Mouse (Mus musculus) C2C12 (cell line): ENCODE data around the gene Scrn3. TPM values are rescaled to one million over a fixed set of nuclear protein-coding genes. Genes with fewer than 3 reads are reported as not detected.

ENCODE experiments used
- H3K27me3 ChIP-seq: one replicate; pipeline ENCODE4 v1.6.1; 2011; ENCODE audit not compliant: control insufficient read depth, insufficient read depth, insufficient read length
- H3K36me3 ChIP-seq: one replicate; pipeline ENCODE4 v1.6.1; 2011; ENCODE audit not compliant: control insufficient read depth, insufficient read depth
- H3K4me3 ChIP-seq: one replicate; pipeline ENCODE4 v1.5.1; 2011; ENCODE audit warnings: mild to moderate bottlenecking, control low read depth; ENCODE audit not compliant: poor library complexity, insufficient read depth, severe bottlenecking
- H3K79me2 ChIP-seq: one replicate; pipeline ENCODE4 v1.6.1; 2011; ENCODE audit not compliant: control insufficient read depth, insufficient read depth
- H3K79me3 ChIP-seq: one replicate; pipeline ENCODE4 v1.6.1; 2011; ENCODE audit warnings: low read depth, control low read depth
- H3ac ChIP-seq: one replicate; pipeline ENCODE3; 2011; ENCODE audit warnings: low read depth; ENCODE audit not compliant: control insufficient read depth, insufficient read length
- CEBPB ChIP-seq: IDR thresholded peaks from one replicate; pipeline ENCODE4 v1.6.1; 2011; ENCODE audit warnings: low read depth, mild to moderate bottlenecking, control low read depth, moderate library complexity
- CTCF ChIP-seq: IDR thresholded peaks from one replicate; pipeline ENCODE4 v1.5.1; 2011; ENCODE audit not compliant: control insufficient read depth, insufficient read depth, insufficient read length
- FOSL1 ChIP-seq: IDR thresholded peaks from one replicate; pipeline ENCODE4 v1.8.0; 2011; ENCODE audit warnings: mild to moderate bottlenecking, low read length; ENCODE audit not compliant: poor library complexity, insufficient read depth, severe bottlenecking
- MAX ChIP-seq: IDR thresholded peaks from one replicate; pipeline ENCODE4 v1.6.1; 2011; ENCODE audit warnings: mild to moderate bottlenecking, control low read depth
- MYOD1 ChIP-seq: IDR thresholded peaks from one replicate; pipeline ENCODE4 v1.6.1; 2011; ENCODE audit warnings: low read depth; ENCODE audit not compliant: control insufficient read depth, insufficient read length
- MYOG ChIP-seq: IDR thresholded peaks from one replicate; pipeline ENCODE4 v1.6.1; 2011; ENCODE audit not compliant: control insufficient read depth, insufficient read length; ENCODE audit errors: extremely low read depth
- USF1 ChIP-seq: IDR thresholded peaks from one replicate; pipeline ENCODE4 v1.6.1; 2011; ENCODE audit warnings: low read depth, mild to moderate bottlenecking, control low read depth, moderate library complexity
- polyA plus RNA-seq: library from polyadenylated mRNA; unstranded; fragments of >200 nt; fragmentation: generic; extraction: Trizol; gene quantifications from one replicate; pipeline ENCODE4 v1.2.1, GENCODE M21; 2012; ENCODE audit warnings: missing spikeins

Gene Scrn3
- polyA plus RNA-seq, 1 experiment: 7.0 TPM

DNA sequence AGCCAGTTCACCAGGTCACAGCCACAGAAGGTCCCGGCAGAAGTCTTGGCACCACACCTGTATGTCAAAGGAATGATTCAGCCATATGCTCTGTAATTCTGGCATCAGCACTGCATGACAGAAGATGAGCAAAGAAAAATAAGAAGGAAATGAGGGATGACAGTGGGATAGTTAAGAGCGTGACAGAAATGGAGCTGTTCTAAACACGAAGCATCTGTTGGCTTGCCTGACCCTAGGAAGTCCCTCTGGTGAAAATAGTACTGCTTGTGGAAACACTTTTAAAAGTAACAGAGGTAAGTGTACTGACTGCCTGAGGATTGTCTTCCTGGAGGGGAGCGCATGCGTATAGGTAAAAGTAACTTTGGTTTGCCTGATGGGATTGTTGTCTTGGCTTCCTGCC lies 31.3 kb downstream of the Scrn3 start:
- H3ac ChIP-seq: no peak overlapping the region
- H3K27me3 ChIP-seq: no peaks in the 10 kb centered on the region
- H3K79me3 ChIP-seq: no peaks in the 10 kb centered on the region
- no peaks in the 10 kb centered on the region for H3K36me3 ChIP-seq
- H3K79me2 ChIP-seq: no peaks in the 10 kb centered on the region
- TF ChIP-seq MAX: no peak
- no peak for TF ChIP-seq MYOG
- TF ChIP-seq FOSL1: no peak
- no peak for TF ChIP-seq CEBPB
- no peak for TF ChIP-seq MYOD1
- no peak overlapping the region for H3K4me3 ChIP-seq

DNA sequence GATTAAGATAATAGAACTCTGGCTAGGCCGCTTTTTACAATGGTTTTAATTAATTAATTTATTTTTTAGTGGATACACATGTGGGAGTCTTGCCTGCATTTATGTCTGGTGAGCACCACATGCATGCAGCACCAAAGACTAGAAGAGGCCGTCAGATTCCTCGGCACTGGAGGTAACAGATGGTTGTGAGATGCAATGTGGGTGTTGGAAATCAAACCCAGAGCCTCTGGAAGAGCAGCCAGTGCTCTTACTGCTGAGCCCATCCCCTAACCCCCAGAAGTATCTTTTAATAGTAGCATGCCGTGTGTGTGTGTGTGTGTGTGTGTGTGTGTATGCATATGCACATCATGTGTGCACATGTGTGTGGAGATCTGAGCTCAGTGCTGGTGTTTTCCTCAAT lies 32.8 kb downstream of the Scrn3 start:
- no peaks in the 10 kb centered on the region for H3K36me3 ChIP-seq
- H3K4me3 ChIP-seq: no peak overlapping the region
- no peaks in the 10 kb centered on the region for H3K27me3 ChIP-seq
- H3K79me3 ChIP-seq: no peaks in the 10 kb centered on the region
- no peaks in the 10 kb centered on the region for H3K79me2 ChIP-seq
- H3ac ChIP-seq: no peak overlapping the region
- TF ChIP-seq CEBPB (no peak), MYOD1 (no peak), CTCF (no peak), FOSL1 (no peak), MAX (no peak), MYOG (no peak), USF1 (no peak)

DNA sequence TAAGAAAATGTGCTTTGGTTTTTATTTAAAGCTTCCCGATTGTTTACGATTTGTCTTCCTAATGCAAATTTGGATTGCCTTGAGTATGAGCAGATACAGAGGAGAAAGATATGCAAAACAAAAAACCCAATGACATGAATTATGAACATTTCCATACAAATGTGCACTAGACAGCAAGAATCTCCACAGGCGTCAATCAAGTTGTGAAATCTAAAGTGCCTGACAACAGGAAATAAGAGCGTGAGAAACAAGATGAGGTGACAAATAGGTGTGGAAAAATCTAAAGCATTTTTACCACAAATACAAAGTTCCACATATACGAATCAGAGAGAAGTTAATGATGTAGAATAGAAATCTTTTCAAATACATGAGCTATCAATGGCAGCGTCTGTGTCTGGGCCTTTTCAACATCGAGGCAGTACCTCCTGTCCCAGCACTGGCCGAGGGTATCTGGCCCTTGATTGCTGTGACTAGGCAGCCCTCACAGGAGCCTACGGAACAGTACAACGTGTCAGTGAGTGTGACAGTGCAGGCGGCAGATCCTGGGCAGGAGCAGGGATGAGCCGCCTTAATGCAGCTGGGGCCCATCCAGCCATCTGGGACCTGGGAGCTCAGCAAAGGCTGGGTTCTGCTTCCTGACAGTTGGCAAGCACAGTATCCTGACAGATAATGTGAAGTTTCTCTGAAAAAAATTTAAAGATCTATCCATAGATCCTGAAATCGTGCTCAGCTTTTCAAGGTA lies 34.1 kb downstream of the Scrn3 start:
- Histone ChIP-seq H3K36me3 (no peaks in the 10 kb centered on the region), H3K4me3 (no peak overlapping the region), H3K27me3 (no peaks in the 10 kb centered on the region), H3K79me2 (no peaks in the 10 kb centered on the region), H3ac (no peak overlapping the region), H3K79me3 (no peaks in the 10 kb centered on the region)
- TF ChIP-seq MYOG: no peak
- no peak for TF ChIP-seq FOSL1
- no peak for TF ChIP-seq CEBPB
- TF ChIP-seq CTCF: no peak
- no peak for TF ChIP-seq MYOD1
- TF ChIP-seq USF1: no peak
- no peak for TF ChIP-seq MAX

DNA sequence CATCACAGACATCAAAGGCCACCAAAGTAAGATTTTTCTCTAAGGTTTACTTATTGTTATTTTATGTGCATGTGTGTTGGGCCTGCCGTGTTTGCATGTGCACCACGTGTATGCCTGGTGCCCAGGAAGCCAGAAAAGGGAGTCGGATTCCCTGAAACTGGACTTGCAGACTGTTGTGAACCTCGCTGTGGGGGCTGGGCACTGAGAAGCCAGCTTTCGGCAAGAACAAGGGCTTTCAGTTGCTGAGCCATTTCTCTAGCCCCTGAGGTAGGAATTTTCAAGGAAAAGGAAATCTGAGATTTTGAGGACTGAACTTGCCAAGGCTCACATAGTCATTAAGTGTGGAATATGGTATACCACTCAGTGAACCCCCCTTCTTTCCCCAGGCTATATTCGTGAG lies 34.7 kb downstream of the Scrn3 start:
- H3K79me2 ChIP-seq: no peaks in the 10 kb centered on the region
- H3K4me3 ChIP-seq: no peak overlapping the region
- H3ac ChIP-seq: no peak overlapping the region
- H3K27me3 ChIP-seq: no peaks in the 10 kb centered on the region
- H3K79me3 ChIP-seq: no peaks in the 10 kb centered on the region
- H3K36me3 ChIP-seq: no peaks in the 10 kb centered on the region
- TF ChIP-seq FOSL1: no peak
- no peak for TF ChIP-seq MYOD1
- TF ChIP-seq USF1: no peak
- no peak for TF ChIP-seq CTCF

DNA sequence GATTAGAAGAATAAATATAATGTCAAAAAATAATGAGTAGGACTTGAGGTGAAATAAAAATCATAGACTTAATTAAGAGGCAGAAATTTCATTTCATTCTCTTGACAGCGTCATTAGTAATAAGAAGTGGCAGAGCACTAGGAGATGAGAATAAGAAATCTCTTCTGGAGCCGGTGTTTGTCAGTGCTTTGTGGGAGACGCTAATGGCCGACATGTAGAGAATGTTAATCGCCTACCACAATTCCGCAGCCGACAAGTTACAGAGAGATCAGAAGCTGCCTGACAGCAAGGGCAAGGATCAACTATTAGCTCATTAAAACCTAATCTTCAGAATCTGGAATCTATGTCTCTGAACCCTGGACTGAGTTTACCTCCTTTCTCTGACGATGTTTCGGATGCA lies 35.4 kb downstream of the Scrn3 start:
- TF ChIP-seq USF1 (no peak), FOSL1 (no peak), CEBPB (no peak), MAX (no peak), MYOG (no peak), CTCF (no peak), MYOD1 (no peak)
- no peak overlapping the region for H3K4me3 ChIP-seq

DNA sequence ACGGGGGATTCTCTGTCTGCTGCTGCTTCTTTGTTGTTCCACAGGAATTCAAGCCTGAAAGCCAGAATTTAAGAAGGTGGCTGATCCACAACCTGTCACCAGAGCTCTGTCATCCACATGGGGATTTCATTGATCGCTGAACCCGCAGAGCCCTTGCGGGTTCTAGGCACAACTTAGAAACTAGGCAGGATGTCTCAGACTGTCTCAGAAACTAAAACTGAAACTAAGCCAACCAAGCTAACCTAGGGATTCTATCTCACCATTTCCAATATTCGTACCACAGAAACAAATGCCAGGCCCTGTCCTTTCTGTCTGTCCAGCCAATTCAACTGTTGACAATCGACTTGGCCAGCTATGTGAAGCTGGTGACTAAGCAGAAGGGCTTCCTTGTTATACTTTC lies 35.8 kb downstream of the Scrn3 start:
- no peaks in the 10 kb centered on the region for H3K79me2 ChIP-seq
- no peaks in the 10 kb centered on the region for H3K27me3 ChIP-seq
- H3K36me3 ChIP-seq: no peaks in the 10 kb centered on the region
- no peak for TF ChIP-seq FOSL1
- TF ChIP-seq MAX: no peak
- TF ChIP-seq MYOG: no peak
- no peak for TF ChIP-seq CTCF
- TF ChIP-seq MYOD1: no peak
- no peak overlapping the region for H3ac ChIP-seq
- no peaks in the 10 kb centered on the region for H3K79me3 ChIP-seq
- no peak overlapping the region for H3K4me3 ChIP-seq

More for the DNA sequence above, 35.4 kb downstream of the Scrn3 start:
- no peaks in the 10 kb centered on the region for H3K27me3 ChIP-seq
- H3K36me3 ChIP-seq: no peaks in the 10 kb centered on the region
- H3K79me2 ChIP-seq: no peaks in the 10 kb centered on the region
- H3ac ChIP-seq: no peak overlapping the region
- H3K79me3 ChIP-seq: no peaks in the 10 kb centered on the region
